Mouse (Mus musculus): Measurements from ENCODE around the gene Nphs1. TPM values are rescaled to one million over a fixed set of nuclear protein-coding genes. Genes with fewer than 3 reads are reported as not detected.

Nphs1 gene
- 0.21 and 0.32 TPM in 2 replicates for polyA plus RNA-seq (2015; fragmentation: Nextera tagmentation; extraction: Ambion mirVana)

GRCm38 (mm10) chr7:30457629-30458330, at the start of gene Nphs1, which contains the start of gene Kirrel2:
Nphs1 (plus strand) TSS chr7:30458315.
Kirrel2 (minus strand) TSS chr7:30457690.

GRCm38 (mm10) chr7:30413596-30413995, 44.5 kb upstream of the Nphs1 start, which contains the start of gene Tyrobp:
Tyrobp (plus strand) TSS chr7:30413760.

GRCm38 (mm10) chr7:30419561-30420499, 38.3 kb upstream of the Nphs1 start, which contains the start of gene Hcst:
Hcst (minus strand) TSS chr7:30419854.

GRCm38 (mm10) chr7:30421175-30421889, 36.8 kb upstream of the Nphs1 start, which contains the start of gene Nfkbid:
Nfkbid (plus strand) TSS chr7:30421732.

GRCm38 (mm10) chr7:30444971-30445751, 13.0 kb upstream of the Nphs1 start, which contains the start of gene Aplp1:
Aplp1 (minus strand) TSS chr7:30445535.

GRCm38 (mm10) chr7:30493401-30493931, 35.4 kb downstream of the Nphs1 start, which contains the start of gene Prodh2:
Prodh2 (plus strand) TSS chr7:30493622.

GRCm38 (mm10) chr7:30534633-30535577, 76.8 kb downstream of the Nphs1 start, which contains the start of gene Arhgap33:
Arhgap33 (minus strand) TSS chr7:30535060.

Other genes starting within 250 kb of the Nphs1 start
- gene Polr2i, start 226.4 kb upstream of the Nphs1 start, polyA plus RNA-seq (2015; fragmentation: Nextera tagmentation; extraction: Ambion mirVana), result 76.3 and 78.3 TPM in 2 replicates
- 75.0 and 79.1 TPM in 2 replicates for gene Tbcb, start 226.0 kb upstream of the Nphs1 start, polyA plus RNA-seq (2015; fragmentation: Nextera tagmentation; extraction: Ambion mirVana)
- gene Ovol3, start 222.6 kb upstream of the Nphs1 start, polyA plus RNA-seq (2015; fragmentation: Nextera tagmentation; extraction: Ambion mirVana), result not detected in 2 replicates
- gene Thap8, start 178.2 kb upstream of the Nphs1 start, polyA plus RNA-seq (2015; fragmentation: Nextera tagmentation; extraction: Ambion mirVana), result 0.18 TPM in 2 replicates
- 9.3 and 10.4 TPM in 2 replicates for gene Wdr62, start 177.9 kb upstream of the Nphs1 start, polyA plus RNA-seq (2015; fragmentation: Nextera tagmentation; extraction: Ambion mirVana)
- gene Clip3, start 166.6 kb upstream of the Nphs1 start, polyA plus RNA-seq (2015; fragmentation: Nextera tagmentation; extraction: Ambion mirVana), result 4.1 and 6.3 TPM in 2 replicates
- gene Alkbh6, start 149.6 kb upstream of the Nphs1 start, polyA plus RNA-seq (2015; fragmentation: Nextera tagmentation; extraction: Ambion mirVana), result 22.7 and 26.0 TPM in 2 replicates
- gene Syne4, start 143.5 kb upstream of the Nphs1 start, polyA plus RNA-seq (2015; fragmentation: Nextera tagmentation; extraction: Ambion mirVana), result 2.6 and 3.4 TPM in 2 replicates
- gene E130208F15Rik, start 136.6 kb upstream of the Nphs1 start, polyA plus RNA-seq (2015; fragmentation: Nextera tagmentation; extraction: Ambion mirVana), result not detected in 2 replicates
- gene Sdhaf1, start 134.4 kb upstream of the Nphs1 start, polyA plus RNA-seq (2015; fragmentation: Nextera tagmentation; extraction: Ambion mirVana), result 10.2 and 11.3 TPM in 2 replicates
- gene Lrfn3, start 95.5 kb upstream of the Nphs1 start, polyA plus RNA-seq (2015; fragmentation: Nextera tagmentation; extraction: Ambion mirVana), result 0.81 and 1.0 TPM in 2 replicates
- 396 and 576 TPM in 2 replicates for gene Tyrobp, start 44.6 kb upstream of the Nphs1 start, polyA plus RNA-seq (2015; fragmentation: Nextera tagmentation; extraction: Ambion mirVana)
- 32.8 and 46.4 TPM in 2 replicates for gene Hcst, start 38.5 kb upstream of the Nphs1 start, polyA plus RNA-seq (2015; fragmentation: Nextera tagmentation; extraction: Ambion mirVana)
- 4.5 and 5.9 TPM in 2 replicates for gene Nfkbid, start 36.6 kb upstream of the Nphs1 start, polyA plus RNA-seq (2015; fragmentation: Nextera tagmentation; extraction: Ambion mirVana)
- gene Aplp1, start 12.8 kb upstream of the Nphs1 start, polyA plus RNA-seq (2015; fragmentation: Nextera tagmentation; extraction: Ambion mirVana), result 2.0 and 2.3 TPM in 2 replicates
- 0.04 and 0.23 TPM in 2 replicates for gene Kirrel2, start 625 bp upstream of the Nphs1 start, polyA plus RNA-seq (2015; fragmentation: Nextera tagmentation; extraction: Ambion mirVana)
- 0.10 TPM in 1 of 2 replicates, not detected in the other for gene Prodh2, start 35.3 kb downstream of the Nphs1 start, polyA plus RNA-seq (2015; fragmentation: Nextera tagmentation; extraction: Ambion mirVana)
- 3.5 TPM in 2 replicates for gene Arhgap33, start 76.7 kb downstream of the Nphs1 start, polyA plus RNA-seq (2015; fragmentation: Nextera tagmentation; extraction: Ambion mirVana)
- 14.6 and 14.7 TPM in 2 replicates for gene Hspb6, start 93.9 kb downstream of the Nphs1 start, polyA plus RNA-seq (2015; fragmentation: Nextera tagmentation; extraction: Ambion mirVana)
- gene Proser3, start 94.0 kb downstream of the Nphs1 start, polyA plus RNA-seq (2015; fragmentation: Nextera tagmentation; extraction: Ambion mirVana), result 2.5 and 3.4 TPM in 2 replicates
- 38.8 and 42.2 TPM in 2 replicates for gene Lin37, start 101.5 kb downstream of the Nphs1 start, polyA plus RNA-seq (2015; fragmentation: Nextera tagmentation; extraction: Ambion mirVana)
- gene U2af1l4, start 105.0 kb downstream of the Nphs1 start, polyA plus RNA-seq (2015; fragmentation: Nextera tagmentation; extraction: Ambion mirVana), result 61.2 and 70.3 TPM in 2 replicates
- 4.4 and 4.9 TPM in 2 replicates for gene Gm49396, start 105.0 kb downstream of the Nphs1 start, polyA plus RNA-seq (2015; fragmentation: Nextera tagmentation; extraction: Ambion mirVana)
- 105 and 115 TPM in 2 replicates for gene Psenen, start 105.3 kb downstream of the Nphs1 start, polyA plus RNA-seq (2015; fragmentation: Nextera tagmentation; extraction: Ambion mirVana)
- gene Igflr1, start 107.1 kb downstream of the Nphs1 start, polyA plus RNA-seq (2015; fragmentation: Nextera tagmentation; extraction: Ambion mirVana), result 2.4 and 2.9 TPM in 2 replicates
- 6.0 and 8.5 TPM in 2 replicates for gene Kmt2b, start 130.4 kb downstream of the Nphs1 start, polyA plus RNA-seq (2015; fragmentation: Nextera tagmentation; extraction: Ambion mirVana)
- gene Zbtb32, start 140.6 kb downstream of the Nphs1 start, polyA plus RNA-seq (2015; fragmentation: Nextera tagmentation; extraction: Ambion mirVana), result 0.21 and 0.22 TPM in 2 replicates
- gene Upk1a, start 154.5 kb downstream of the Nphs1 start, polyA plus RNA-seq (2015; fragmentation: Nextera tagmentation; extraction: Ambion mirVana), result 0.15 and 0.19 TPM in 2 replicates
- 695 and 741 TPM in 2 replicates for gene Cox6b1, start 167.8 kb downstream of the Nphs1 start, polyA plus RNA-seq (2015; fragmentation: Nextera tagmentation; extraction: Ambion mirVana)
- gene Etv2, start 177.5 kb downstream of the Nphs1 start, polyA plus RNA-seq (2015; fragmentation: Nextera tagmentation; extraction: Ambion mirVana), result not detected in 2 replicates
- gene Rbm42, start 192.0 kb downstream of the Nphs1 start, polyA plus RNA-seq (2015; fragmentation: Nextera tagmentation; extraction: Ambion mirVana), result 69.8 and 70.7 TPM in 2 replicates
- gene Haus5, start 206.7 kb downstream of the Nphs1 start, polyA plus RNA-seq (2015; fragmentation: Nextera tagmentation; extraction: Ambion mirVana), result 41.0 and 45.0 TPM in 2 replicates
- gene Pmis2, start 213.3 kb downstream of the Nphs1 start, polyA plus RNA-seq (2015; fragmentation: Nextera tagmentation; extraction: Ambion mirVana), result not detected in 2 replicates
- gene 2200002J24Rik, start 240.6 kb downstream of the Nphs1 start, polyA plus RNA-seq (2015; fragmentation: Nextera tagmentation; extraction: Ambion mirVana), result 0.49 and 1.6 TPM in 2 replicates

Measured in spleen, postnatal 0 days (tissue).